Mouse (Mus musculus): Measurements from ENCODE around the gene Gfer.
"Not testable (repeated sequence)": the region's sequence is repeated elsewhere in the genome, so short reads cannot be mapped to it uniquely, and the experiment has no call there.

Gfer gene

GRCm38 (mm10) chr17:24722220-24722924, 26.4 kb upstream of the Gfer start:
- DNase-seq (ENCODE audit: low spot score) = no peak

- DNase-seq (ENCODE audit: low spot score) = not testable (repeated sequence)
Measured at GRCm38 (mm10) chr17:24721383-24721955, 25.5 kb upstream of the Gfer start.

DNA sequence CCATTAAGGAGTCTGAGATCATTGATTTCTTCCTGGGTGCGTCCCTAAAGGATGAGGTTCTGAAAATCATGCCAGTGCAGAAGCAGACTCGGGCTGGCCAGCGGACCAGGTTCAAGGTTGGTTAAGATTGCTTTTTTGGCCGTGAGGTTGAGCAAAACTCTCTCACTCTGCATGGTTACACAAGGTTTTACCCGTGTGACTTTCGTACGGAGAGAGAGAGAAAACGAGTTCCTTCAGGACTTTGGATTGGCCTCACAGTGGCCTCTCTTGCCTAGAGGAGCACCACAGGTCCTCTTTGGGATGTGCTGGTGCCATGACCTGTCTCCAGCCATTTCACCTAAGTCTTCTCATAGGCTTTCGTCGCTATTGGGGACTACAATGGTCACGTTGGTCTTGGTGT, 24.7 kb upstream of the Gfer start:
- DNase-seq (ENCODE audit: low spot score) = peak; percentile 67

DNA sequence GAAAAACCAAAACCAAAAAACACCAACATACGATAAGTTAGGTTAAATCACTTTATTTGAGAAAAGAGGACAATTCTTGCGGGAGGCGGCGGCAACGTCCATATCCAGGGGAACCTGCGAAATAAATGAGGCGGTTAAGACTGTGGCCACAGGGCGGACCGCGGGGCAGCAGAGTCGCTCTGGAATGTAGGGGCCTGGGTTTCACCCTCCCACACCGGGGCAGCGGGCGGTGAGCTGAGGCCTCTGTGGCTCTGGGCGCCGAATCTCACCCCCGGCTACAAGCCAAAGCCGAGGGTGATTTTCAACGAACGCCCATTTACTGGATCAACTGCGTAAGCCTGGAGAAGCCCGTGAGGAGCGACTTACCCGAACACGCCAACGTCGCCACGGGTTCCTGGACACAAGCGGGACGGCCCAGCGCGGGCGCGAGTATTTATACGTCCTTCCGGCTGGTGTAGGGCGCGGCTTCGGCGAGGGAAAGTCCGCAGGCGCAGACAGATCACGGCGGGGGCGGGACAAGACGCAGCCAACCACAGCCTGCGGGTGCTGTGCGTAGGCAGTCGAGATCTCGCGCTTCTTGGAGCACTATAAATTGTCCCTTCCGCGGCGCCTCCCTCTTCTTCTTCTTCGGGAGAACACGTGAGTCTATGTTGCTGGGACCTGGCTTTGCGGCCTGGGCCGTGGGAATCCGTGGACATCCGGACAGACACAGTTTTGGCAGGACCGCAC, 23.7 kb upstream of the Gfer start:
- peak; percentile 99 for DNase-seq (ENCODE audit: low spot score)

DNA sequence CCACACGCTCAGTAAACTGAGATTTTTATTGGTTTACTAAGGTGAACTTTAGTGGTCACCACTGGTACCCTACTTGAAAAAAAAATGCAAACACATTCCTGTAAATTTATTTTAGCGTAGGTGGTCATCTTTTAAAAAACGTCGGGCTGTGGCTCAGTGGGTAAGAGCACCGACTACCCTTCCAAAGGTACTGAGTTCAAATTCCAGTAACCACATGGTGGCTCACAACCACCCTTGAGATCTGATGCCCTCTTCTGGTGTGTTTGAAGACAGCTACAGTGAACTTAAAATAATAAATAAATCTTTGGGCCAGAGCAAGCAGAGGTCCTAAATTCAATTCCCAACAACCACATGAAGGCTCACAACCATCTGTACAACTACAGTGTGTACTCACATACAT, 23.0 kb upstream of the Gfer start:
- not testable (repeated sequence) for DNase-seq (ENCODE audit: low spot score)

DNA sequence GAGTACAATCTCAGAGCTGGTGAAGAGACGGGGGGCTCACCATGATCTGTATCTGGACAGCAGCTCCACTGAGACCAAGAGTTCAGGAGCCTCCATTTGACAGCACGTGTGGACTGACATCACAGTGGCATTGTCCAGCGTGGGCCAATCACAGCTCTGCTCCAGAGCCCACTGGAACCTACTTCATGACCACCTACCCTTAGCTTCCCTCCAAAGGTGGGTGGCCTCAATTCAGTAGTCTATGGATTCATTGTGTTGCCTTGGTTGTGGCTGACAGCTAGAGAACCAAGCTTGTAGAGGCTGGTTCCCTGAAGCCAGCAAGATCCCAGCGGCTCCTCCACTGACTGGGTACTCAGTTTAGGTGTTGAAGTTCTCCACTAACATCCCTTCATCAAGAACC, 22.0 kb upstream of the Gfer start, which contains the start of the genes Rnf151 and Rps2:
TSS of gene Rnf151 (minus strand) at position 121 of the 400 bp plus-strand sequence.
TSS of gene Rps2 (plus strand) at position 174 of the 400 bp plus-strand sequence.
- DNase-seq (ENCODE audit: low spot score) = no peak

- no peak for DNase-seq (ENCODE audit: low spot score)
Measured at GRCm38 (mm10) chr17:24716166-24716682, 20.3 kb upstream of the Gfer start.

DNA sequence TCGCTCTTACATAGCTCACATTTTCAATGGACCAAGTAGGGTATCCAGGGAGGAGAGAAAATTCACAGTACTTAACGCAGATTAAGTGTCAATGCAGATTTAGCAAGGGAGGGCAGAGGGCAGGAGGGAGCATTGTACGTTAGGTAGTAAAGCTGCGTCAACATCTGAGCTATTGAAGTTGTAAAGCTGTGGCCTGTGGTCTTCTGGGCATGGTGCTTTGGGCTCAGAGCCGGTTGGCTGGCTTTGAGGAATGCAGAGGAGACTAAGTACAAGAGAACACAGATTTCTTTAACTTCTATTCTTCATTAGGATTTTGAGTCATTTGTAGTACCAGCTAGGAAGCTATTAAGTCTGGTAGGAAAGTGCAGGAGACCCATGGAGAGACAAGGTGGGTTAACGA, 19.6 kb upstream of the Gfer start:
- no peak for DNase-seq (ENCODE audit: low spot score)

GRCm38 (mm10) chr17:24708646-24709045, 12.7 kb upstream of the Gfer start:
- peak; percentile 62 for DNase-seq (ENCODE audit: low spot score)

DNA sequence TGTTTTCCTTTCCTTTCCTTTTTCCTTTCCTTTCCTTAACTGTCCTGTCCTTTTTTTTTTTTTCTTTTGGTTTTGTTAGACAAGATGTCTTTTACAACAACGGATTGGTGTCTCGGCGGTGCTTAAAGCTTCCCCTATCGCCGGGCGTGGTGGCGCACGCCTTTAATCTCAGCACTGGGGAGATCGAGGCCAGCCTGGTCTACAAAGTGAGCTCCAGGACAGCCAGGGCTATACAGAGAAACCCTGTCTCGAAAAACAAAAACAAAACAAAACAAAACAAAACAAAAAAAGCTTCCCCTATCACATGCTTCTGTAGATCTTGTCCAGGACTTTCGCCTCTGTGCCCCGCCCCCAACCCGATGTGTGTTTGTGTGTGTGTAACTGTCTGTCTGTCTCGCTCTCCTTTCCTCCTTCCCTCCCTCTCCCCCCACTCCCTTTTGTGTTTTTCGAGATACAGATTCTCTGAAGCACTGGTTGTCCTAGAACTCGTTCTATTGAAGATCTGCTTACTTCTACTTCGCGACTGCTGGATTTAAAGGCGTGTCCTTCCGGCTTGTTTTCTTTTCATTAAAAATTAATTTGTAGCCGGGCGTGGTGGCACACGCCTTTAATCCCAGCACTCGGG, 12.0 kb upstream of the Gfer start:
- DNase-seq (ENCODE audit: low spot score) = no peak

DNA sequence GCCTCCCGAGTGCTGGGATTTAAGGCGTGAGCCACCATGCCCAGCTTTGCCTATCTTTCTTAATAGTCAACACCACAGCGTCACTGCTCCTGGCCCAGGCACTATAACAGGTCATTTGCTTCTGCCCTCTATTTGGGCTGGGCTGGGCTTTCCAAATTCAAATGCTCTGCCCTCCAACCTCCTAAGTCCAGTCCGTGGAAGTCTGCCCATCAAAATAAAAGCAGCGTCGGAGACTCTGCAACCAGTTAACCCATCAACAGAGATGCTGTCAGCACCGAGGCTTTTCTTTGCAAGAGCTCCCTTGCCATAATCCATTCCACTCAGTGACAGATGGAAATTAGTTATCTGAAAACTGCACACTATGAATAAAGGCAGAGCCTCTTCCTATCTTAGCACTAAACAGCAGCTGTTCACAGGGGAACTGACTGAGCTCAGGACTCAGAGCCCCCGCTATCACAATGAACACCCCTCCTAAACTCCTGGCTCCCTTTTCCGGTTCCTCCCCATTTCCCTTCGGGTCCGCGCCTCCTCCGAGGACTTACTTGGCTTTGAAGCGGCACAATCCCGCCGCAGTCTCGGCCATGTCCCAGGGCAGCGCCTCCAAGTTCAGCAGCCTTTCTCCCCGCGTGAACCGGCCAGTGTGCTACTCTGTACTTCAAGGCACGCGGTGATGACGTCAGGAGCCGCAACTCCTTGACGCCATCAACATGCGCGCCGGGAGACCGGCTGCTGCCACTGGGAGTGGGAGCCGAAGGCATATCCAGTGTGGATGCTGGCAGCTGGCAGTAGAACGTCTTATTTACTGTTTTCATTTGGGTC, 11.2 kb upstream of the Gfer start, which contains the start of gene Tbl3:
TSS of gene Tbl3 (minus strand) at position 679 of the 819 bp plus-strand sequence.
- DNase-seq (ENCODE audit: low spot score) = peak; percentile 96

- DNase-seq (ENCODE audit: low spot score) = no peak
Measured at GRCm38 (mm10) chr17:24705821-24706220, 9.9 kb upstream of the Gfer start.

GRCm38 (mm10) chr17:24701251-24701650, 5.3 kb upstream of the Gfer start:
- no peak for DNase-seq (ENCODE audit: low spot score)

DNA sequence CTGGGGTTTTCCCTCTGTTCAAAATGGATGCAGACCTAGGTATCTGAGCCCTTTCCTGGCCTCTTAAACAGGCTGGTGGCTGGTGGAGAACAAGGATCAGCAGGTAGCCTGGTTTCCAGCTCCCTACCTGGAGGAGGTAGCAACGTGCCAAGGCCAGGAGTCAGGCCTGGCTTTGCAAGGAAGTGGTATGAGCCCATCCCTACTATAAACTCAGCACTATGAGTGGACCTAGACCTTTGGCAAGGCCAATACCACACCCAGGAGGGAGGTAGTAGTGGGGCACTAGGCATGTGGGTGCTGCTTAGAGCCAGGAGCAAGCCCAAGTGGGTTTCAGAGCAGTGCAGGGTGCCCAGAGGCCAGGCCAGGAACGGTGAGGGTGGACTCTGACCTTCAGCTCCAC, 3.5 kb upstream of the Gfer start:
- DNase-seq (ENCODE audit: low spot score) = no peak

GRCm38 (mm10) chr17:24698715-24699114, 2.8 kb upstream of the Gfer start:
- DNase-seq (ENCODE audit: low spot score) = no peak

DNA sequence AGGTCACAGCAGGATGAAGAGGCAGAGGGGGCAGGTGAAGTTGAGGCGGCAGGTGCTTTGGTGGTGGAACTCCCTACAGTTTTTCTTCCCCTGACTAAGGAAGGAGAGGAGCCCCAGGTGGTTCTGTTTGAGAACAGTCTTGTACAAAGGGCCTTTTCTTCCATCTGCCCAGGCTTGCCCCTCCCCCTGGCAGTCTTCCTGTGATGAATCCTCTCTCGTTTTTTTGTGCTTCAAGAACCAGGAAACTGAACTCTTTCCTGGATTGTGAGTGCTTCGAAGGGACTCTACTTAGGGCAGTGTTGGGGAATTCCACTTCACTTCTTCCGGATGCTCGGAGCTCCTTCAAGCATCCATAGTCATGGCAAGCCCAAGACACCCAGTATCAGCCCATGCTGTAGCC, 2.0 kb upstream of the Gfer start:
- no peak for DNase-seq (ENCODE audit: low spot score)

DNA sequence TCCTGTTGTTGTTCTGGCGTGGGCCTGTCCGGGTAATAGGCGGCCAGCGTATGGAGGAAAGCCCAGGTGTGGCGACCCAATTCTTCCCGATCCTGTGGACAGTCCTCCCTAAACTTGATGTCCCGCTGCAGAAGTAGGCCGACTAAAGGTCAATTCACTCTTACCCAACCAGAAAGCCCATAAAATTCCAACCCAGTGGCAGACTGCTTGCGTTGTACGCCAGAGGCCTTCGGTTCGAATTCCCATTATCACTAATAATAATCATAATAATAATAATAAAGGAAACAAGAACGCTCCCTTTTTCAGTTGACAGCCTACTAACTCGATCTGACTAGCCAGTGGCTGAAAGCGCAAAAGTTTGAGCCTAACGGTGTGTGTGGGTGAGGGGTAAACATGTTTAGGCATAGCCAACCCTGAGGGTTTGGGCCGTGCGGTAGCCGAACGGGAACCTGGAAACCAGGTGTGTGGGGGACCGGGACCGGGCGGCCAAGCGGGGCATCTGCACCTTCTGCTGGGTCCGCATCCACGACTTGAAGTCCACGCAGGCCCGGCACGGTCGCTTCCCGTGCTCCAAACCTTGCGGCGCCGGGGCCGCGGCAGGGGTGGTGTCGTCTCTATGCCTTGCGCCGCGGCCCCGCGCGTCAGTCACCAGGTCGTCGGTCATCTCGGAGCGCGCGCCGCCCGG, 488 bp downstream of the Gfer start:
- DNase-seq (ENCODE audit: low spot score) = peak; percentile 63

- DNase-seq (ENCODE audit: low spot score) = no peak
Measured at GRCm38 (mm10) chr17:24692385-24692784, 3.6 kb downstream of the Gfer start.

DNA sequence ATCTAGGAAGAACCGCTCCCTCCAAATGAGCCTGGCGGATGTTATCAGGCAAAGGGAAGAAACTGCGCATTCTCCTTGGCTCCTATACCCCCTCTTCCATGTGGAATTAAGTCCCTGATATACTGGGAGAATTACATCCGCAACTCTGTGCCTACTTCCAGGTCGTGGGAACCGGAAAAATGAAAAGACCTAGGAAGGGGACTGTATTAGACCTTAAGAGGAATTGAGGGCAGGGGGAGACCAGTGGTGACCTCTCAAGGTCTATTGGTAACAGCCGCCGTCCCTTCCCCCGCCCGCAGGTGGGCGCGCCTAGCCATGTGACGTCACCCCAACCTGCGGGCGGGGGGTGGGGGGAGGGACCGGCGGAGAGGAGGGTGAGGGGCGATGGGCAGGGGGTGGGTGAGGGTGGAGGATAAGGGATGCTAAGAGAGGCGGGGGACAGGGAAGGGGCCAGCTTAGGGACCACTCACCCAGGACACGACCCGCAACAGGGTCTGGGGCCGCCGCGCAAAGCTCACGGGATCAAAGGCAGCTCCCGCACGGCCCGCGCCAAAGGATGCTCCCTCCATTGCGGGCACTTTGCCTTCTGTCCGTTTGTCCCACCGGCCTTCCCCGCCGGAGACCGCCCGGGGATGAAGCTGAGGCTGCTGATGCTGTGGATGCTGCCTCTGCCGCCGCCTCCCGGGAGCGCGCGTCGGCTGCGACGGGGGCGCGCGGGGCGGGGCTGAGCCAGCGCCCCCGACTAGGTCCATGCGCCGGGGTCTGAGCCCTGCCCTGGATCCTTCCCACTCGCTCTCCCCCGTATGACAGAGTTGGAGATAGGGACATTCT, 6.5 kb downstream of the Gfer start, which contains the start of gene Syngr3:
TSS of gene Syngr3 (minus strand) at position 705 of the 831 bp plus-strand sequence.
- DNase-seq (ENCODE audit: low spot score) = no peak

DNA sequence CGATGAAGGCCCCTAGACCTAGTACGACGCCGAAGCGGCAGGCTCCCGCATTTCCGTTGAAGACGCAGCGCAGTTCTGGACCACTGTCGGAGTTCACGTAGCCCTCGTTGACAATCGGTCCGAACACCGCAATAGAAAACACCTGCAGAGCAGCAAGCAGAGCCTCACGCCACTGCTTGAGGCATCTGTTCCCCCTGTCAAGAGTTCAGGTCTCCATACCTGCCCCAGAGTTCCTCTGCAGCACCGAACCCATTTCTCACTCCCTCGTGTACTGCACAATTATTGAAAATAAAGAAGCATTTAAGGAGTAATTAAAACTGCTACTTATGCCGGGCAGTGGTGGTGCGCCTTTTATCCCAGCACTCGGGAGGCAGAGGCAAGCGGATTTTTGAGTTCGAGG, 8.4 kb downstream of the Gfer start:
- no peak for DNase-seq (ENCODE audit: low spot score)

All from adipocyte (in vitro differentiated cells).